Mouse (Mus musculus) 416B (cell line): ENCODE measurements around the gene Gga2.
A peak's percentile ranks its signal among the peaks of the same experiment; 100 is the strongest.

Source experiments
- DNase-seq: peaks from one replicate; pipeline ENCODE4 v3.0.0; 2011; ENCODE audit warnings: low read depth

Gga2 gene

DNA sequence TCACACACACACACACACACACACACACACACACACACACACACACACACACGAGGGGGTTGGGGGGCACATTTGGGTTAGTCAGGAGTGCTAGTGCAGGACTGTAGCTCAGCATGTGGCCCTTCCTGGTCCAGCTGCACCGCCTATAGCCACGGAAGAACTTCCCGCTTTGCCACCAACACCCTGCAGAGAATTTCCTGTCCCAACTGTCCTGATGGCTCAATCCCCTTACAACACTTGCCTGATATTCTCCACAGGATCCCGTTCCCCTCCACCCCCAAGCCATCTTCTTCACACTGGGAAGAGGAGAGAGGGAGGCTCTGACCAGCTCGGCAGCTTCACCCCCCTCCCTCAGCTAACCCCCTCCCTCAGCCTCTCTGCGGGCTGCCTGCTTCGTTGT is 20.6 kb downstream of the Gga2 start:
- no peak for DNase-seq

DNA sequence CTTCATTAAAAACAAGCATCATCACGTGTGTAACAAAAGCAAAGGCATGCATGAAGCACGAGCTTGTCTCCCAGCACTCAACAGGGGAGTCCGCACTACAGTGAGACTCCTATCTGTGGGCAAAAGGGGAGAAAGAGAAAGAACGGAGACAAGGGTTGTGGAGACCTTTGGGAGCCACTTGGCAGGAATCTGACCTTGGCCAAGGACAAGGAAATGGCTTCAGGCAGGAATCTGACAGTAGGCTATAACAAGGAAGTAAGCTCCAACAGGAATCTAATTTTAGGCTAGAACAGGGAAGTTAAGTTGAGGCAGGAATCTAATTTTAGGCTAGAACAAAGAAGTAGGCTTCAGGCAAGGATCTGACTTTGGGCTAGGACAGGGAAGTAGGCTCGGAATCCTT is 25.1 kb downstream of the Gga2 start:
- DNase-seq: no peak

DNA sequence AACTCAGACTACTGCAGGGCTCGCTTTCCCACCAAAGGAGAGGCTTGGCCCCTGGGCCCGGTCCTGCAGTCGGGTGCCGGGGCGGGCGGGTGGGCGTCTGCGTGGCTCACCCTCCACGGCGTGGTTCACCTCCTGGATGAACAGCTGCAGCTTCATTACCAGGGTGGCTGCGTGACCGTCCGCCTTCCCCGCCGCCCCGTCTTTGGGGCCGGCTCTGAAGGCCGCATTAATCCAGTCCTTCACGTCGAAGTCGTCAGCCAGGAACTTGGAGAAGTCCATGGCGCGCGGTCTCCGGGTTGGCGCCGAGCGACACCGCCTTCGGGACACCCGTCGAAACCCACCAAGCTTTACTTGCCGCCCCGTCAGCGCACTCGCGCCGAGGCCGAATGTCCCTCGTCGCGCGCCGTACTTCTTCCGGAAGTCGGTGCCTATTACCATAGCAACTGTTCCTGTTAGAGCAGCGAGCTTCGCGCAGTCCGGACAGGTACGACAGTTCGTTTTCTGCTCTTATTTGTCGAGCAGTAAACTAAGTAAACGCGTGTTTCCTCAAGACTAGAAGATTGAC is 39.6 kb downstream of the Gga2 start, which contains the start of gene Cog7:
Gene Cog7 (minus strand): TSS at position 405 of the 565 bp plus-strand sequence.
- peak; percentile 92 for DNase-seq

DNA sequence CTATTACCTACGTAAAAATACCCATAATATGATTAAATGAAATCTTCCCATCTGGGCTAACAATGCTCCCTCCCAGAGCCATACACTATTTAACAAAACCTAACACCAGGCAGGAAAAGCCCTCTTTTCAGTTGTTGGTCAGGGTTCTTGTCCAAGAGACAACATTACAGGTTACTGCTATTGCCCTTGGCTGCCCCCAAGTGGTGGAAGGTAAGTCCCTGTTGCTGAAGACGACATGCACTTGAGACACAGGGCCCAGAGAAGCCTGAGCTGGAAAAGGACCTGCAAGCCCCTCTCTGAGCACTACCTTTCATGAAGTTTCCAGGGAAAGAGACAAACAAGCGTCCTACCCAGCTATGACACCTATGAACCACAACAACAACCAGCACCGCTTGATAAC is 46.0 kb downstream of the Gga2 start:
- peak; percentile 71 for DNase-seq

DNA sequence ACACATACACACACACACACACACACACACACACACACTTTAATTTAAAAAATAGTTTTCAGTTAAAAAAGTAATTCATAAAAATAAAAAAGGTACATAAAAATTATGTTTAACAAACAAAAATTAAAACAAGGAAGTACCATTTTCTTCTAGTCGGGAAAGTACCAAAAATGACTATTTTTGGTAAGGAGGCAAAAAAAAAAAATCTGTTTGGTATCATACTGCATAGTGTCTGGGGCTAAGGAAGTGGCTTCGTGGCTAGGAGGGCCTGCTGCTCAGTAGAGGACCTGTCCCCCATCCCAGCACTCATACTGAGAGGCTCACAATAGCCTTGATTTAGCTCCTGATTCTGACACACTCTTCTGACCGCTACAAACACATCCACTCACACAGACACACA is 49.3 kb downstream of the Gga2 start:
- no peak for DNase-seq

DNA sequence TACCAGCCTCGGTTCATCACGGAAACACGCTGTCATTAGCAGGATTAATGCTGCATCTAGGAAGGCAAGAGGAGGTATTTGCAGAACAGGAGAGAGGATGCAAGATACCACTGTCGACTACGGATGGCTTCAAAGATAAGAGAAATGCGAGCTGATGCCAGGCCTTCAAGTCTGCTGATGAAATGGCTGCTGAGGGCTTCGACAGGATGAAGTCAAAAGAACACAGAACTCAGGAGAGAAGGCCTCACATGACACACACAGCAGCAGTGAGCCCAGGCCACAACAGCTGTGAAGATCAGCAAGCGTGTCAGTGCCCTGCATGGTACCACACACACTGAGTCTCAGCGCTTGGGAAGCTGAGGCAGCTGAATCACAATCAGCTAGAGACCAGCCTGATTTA is 50.8 kb downstream of the Gga2 start:
- no peak for DNase-seq

DNA sequence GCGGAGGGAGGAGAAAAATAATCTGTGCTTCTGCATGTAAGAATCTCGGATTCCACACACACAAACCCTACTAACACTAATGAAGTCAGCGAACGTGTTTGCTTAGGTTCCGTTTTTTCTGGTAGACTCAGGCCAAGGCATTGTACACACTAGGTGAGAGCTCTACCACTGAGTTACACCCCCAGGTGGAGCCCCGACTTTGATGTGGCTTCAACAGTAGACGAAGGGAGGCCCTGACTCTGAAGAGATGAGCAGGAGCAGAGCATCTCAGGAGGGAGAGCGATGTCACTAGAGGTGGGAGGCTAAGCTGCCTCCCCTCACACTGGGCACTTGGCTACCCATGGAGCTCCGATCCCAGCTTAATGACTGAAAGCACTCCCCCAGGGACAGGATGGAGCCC is 52.2 kb downstream of the Gga2 start:
- DNase-seq: no peak

DNA sequence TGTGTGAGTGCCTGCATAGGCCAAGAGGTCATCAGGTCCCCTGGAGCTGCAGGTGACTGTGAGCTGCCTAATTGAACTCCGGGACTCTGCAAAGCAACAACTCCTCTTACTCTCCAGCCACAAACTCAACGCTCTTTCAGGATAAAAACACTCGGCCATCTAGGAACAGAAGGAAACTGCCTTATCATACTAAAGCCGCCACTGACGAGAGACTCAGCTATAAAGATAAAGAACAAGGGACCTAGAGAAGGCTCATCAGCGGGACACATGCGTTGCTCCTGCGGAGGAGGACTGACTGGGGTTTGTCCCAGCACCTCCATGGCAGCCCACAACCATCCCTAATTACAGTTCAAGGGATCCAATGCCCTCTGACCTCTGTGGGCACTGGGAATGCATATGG is 52.8 kb downstream of the Gga2 start:
- no peak for DNase-seq

DNA sequence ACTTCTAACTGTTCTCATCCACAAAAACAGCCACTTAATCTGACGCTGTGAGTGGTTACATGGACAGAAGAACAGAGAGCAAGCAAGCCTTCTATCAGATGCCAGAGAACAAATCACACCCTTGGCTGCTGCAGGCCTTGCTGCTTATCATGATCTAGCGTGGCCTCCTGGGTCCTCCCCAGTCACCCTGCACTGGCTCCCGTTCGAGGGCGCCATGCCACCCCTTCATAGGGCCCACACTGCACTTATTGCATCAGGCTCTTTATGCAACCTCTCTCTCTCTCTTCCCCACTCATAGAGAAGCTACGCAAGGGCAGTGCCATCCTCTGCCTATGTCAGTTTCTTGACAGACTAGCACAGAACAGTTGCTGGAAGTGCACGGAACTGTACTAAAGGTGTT is 54.9 kb downstream of the Gga2 start:
- peak; percentile 25 for DNase-seq

DNA sequence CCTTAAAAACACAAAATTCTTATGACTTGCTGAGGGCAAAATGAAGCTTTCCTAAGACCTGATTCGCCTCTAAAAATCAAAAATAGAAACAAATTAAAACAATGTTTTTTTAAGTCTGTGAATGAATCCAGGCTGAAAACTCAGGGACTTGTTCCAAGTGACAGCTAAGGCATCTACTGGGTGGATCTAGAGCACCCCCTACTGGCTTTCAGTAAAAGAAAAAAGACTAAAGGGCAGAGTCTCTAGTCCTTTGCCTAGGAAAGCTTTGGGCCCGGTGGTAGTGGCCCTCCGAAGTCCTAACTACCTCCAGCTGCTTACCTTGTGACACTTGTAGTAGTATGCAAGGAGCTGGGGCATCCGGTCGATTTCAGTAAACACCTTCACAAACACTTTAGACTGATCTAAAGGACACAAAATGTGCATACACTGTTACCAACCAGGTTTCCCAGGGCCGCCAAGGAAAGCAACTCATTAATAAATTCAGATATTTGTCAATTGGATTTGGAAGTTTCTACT is 57.1 kb downstream of the Gga2 start:
- DNase-seq: peak; percentile 73

DNA sequence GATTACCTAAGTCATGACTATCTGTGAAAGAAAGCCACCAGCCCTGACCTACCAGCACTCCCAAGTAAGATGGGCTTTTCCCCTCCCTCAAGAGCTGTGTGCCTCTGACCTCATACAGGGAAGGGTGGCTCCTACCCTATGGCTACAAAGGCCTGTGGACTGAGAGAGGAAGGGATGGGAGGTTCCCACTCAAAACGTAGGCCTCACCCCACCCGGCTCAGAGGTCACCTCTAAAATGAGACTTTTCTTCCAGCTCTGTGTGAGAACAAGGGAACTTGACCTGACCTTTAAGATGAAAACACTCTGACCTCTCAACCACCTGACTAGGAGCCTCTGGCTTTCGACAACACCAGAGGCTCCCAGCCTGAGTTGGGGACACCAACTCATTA is 58.5 kb downstream of the Gga2 start:
- DNase-seq: no peak

DNA sequence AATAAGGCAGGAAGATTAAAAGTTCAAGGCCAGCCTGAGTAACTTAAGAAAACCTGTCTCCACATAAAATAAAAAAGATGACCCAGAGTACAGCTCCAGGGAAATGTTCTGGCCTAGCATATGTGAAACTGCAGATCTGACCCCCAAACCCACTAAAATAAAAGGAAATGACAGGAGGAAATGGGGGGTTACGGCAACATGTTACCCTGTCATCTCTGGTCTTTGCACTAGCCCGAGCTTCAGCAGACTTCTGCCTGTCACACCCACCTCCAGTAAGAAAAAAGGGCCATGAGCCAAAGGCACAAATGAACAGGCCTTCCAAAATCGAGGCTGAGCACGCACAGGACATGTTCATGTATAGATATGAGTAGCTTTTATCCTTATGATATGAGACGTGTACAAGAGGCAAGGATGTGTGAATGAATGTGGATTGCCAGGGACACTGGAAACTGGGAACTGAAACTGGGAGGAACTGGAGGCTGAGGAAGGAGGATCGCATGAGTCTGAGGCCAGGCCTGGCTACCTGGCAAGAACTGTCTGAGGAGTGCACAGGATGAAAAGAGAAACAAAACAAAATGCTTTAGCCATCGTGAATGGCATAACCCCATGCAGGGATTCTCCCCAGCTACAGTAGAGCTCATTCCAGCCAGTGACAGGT is 59.0 kb downstream of the Gga2 start:
- no peak for DNase-seq

DNA sequence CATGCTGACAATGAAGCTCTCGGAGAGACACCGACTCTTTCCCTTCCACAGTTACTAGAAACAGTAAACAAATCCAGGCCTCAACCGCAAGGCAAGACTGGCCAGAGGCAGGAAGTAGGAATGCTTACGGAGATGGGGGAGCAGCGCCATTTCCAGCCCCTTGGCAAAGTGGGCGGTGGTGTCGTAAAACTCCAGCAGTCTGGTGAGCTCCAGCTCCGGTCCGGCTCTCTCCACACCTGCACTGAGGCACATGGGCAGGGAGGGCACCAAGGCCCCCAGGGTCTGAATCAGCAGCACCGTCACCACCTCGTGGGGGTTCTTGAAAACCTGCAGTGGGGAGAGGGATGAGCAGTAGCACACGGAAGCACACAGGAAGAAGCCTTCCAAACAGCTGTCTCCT is 65.2 kb downstream of the Gga2 start:
- no peak for DNase-seq

DNA sequence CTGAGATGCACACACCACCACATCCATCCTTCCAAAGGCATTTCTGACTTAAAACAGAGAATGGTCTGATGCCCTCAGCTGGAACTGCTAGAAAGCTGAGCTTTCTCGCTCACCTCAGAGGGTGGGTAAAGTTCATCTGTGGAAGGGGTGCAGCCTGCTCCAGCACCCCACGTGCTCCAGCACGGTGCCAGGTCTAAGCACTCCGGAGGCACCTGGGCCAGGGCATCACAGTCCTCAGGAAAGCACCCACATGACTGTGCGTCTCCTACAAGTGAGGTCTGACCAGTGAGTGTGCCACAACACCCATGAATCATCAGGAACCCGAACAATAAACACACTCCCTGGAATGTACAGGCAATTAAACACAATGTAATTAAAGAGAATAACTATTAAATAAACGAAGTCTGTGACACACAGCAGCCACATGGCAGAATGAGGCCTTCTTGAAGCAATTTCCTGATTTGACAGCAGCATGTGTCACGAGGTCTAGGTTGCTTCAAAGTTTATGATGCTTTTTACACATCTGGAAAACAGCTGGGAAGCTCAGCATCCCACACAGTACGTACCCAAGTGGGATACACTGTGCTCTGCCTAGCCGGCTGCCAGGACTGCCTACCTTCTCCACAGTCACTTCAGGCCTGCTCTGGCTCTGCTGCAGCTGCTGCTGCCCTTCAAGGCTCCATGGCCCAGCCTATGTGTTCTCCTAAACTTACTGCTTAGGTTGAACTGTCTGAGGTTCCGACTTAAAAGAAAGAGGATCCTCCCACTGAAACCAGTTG is 65.9 kb downstream of the Gga2 start:
- DNase-seq: no peak

DNA sequence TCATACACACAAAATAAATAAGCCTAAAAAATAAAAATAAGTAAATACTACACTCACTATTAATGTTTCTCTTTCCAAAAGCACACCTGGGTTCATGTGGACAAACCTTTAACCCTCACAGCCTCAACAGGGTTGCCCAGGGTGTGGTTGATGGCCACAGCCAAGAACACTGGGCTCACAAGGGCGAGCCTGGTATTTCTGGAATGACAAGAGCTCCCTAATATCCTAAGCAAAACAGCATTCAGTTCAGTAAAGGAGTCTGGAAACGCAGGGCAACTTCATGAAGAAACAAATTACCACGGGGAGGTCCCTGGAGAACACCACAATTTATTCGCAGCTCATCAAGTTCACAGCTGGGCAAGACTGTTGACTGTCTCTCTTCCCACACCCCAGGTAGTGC is 73.5 kb downstream of the Gga2 start:
- no peak for DNase-seq

DNA sequence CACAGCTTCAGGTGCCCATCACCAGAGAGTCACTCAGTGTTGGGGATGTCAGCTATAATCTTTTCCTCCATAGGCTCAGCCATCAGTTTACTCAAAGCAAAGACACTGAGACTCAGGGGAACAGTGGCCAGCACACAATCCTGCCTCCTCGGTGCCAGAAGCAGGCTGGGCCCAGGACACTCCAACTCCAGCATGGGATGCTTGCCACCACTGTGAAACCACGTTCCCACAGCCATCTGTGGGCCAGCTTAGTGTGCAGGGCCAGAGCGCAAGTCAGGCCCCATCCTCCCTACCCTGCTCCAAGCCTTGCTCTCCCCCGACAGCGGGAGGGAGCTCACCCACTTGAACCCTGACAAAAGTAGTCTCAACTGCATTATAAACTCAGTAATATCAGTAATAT is 74.8 kb downstream of the Gga2 start:
- DNase-seq: no peak

DNA sequence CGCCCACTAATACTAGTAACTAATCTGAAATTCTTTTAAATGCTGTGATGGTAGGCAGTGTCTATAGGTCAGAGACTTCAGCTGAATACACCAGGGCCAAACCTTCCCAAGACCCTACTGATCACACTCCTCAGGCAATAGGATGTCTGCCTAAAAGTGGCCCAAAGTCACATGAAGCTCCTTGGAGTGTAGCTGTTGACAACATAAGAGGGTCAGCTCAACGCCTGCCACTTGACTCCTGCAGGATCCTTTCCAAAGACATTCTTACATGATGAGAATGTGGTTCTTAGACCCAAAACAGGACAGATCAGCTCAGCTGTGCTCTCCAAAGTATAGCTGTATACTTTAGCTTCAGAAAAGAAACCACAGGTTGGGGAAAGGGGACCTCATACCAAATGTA is 78.7 kb downstream of the Gga2 start:
- no peak for DNase-seq

DNA sequence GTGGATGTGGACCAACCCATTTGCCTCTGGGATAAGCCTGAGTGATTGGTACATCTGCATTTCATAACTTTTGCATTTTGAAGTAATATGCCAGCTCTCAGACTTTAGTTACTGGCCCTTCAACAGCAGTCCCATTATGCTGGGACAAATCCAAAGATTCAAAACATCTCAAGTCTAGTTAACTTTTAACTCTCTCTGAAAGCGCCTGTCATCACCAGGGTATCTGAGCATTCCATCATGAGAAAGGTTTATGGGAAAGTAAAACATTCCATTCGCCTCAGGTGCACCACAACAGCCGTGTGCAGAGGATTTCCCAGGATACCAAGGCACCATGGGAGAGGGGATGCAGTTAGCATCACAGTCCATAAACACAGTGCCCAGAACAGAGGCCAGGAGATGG is 79.4 kb downstream of the Gga2 start:
- no peak for DNase-seq

DNA sequence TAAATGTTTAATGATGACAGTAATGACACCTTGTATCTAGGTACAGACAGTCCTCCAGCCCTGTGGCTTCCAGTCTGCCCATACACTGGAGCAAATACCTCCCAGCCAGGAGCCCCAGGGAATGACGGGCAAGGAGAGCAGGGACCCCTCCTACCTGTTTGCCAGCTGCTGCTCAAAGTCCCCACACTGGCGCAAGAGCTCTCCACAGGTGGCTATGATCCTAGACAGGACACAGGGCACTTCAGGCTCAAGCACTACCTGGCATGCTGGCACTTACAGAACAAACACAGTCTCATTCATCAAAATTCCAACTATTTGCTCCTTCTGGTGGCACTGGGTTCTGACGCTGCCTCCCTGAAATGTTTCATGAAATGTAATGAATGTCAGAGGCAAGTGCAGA is 80.0 kb downstream of the Gga2 start:
- no peak for DNase-seq

DNA sequence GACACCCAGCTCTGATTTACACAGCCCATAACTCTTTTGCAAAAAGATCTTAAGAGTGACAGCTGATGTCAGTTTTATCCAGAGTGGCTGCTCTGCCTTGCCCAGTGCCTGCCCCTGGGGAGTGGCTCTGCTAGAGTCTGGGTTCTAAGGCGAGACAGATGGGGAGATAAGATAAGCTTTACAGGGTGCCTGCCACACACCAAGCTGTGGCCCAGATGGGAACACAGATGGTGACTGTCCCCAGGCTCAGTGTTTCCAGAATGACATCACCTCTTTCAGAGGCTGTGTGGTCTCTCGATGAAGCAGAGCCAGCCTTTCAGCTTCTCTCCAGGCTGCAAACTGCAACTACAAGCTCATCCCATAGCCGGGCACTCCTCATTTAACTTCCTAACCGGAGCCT is 81.3 kb downstream of the Gga2 start:
- peak; percentile 69 for DNase-seq

DNA sequence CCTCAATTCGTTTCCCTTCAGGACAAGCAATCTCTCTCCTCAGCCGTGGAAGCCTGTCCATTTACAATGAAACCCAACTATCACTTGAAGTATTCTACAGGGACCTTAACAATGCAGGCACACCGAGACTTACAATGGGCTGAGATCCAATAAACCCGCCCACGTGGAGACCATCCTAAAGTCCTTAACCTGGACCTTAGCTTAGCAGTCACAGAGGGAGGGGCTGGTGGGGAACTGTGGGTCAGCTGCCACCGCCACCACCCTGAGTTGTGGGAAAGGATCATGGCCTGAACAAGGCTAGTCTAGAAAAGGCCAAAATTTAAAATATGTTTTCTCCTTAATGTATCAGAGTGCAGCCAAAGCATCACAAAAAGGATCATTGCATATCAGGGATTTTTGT is 81.8 kb downstream of the Gga2 start:
- DNase-seq: no peak

DNA sequence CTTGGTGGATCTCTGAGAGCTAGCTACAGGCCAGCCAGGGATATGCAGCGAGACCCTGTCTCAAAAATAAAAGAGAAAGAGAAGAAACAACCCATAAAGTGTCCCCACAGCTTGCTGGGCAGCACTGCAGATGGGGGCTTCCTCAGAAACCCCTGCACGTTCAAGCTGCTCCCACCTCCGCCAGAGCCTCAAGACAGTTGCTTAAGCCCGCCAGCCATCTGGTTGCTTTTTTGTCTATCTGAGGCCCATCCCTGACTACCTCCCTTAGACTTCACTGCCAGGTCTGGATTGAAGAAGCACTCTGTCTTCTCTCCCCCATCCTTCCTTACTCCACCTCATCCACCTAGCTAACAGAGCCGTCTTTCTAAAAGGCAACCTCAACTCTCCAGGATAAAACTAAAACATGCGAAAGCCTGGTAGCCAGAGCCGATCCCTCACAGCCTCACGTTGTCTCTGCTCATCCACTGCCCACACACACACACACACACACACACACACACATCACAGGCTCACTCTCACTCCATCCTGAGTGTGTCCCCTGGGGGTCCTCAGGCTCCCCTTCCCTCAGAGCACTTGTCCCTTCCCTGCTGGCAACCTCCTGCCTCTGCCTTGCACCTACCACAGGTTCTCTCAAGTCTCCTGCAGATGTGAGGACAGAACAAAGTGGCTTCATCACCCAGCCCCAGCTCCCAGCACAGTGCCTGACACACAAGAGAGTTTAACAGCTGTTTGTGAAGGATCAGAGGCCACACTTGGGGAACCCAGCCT is 82.7 kb downstream of the Gga2 start:
- no peak for DNase-seq
